Mouse (Mus musculus): ENCODE results near the gene Nxn. TPM values are rescaled to one million over a fixed set of nuclear protein-coding genes. Genes with fewer than 3 reads are reported as not detected.

The Nxn gene
- polyA plus RNA-seq, 1 experiment from 2014 or later = 77.6 TPM

GRCm38 (mm10) chr11:76257386-76257785, 141.6 kb downstream of the Nxn start:
- Histone ChIP-seq H3K4me3 (no peak overlapping the region), H3K4me1 (peaks cover 39% of the 10 kb centered on the region), H3K27me3 (no peaks in the 10 kb centered on the region), H3K9ac (no peak overlapping the region; the same call in 1 of the 2 replicates), H3K4me2 (no peak overlapping the region), H3K27ac (no peak overlapping the region), H3K9me3 (no peaks in the 10 kb centered on the region), H3K36me3 (peaks cover 54% of the 10 kb centered on the region)
- WGBS = 75% methylated on average over 4 of the region's 4 CpGs
- no peak for ATAC-seq (ENCODE audit: insufficient number of reproducible peaks, insufficient read depth, low FRiP score, low TSS enrichment, low read depth)

DNA sequence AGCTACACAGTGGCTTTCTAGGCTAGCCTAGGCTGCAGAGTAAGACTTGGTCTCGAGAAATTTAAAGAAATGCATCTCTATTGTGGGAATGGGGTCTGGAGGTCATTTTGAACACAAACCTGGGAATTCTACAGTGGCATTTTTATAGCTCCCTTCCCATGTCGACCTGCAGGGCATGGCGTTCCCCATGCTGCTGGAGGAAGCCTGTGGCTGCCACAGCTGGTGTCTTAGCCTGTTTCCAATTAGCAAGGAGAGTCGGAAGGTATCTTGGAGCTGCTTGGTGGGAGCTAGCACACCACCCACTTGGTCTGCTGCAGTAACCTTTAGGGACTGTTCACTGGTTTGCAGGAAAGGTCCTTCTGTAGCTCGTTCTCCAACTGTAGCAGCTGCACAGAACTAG, 142.8 kb downstream of the Nxn start:
- 22% methylated on average over 5 of the region's 5 CpGs for WGBS
- no peaks in the 10 kb centered on the region for H3K9me3 ChIP-seq
- peaks cover 37% of the 10 kb centered on the region for H3K4me1 ChIP-seq
- no peak overlapping the region for H3K4me3 ChIP-seq
- H3K27ac ChIP-seq = peak overlapping the region; percentile 41; the same call in 1 of the 2 replicates
- no peaks in the 10 kb centered on the region for H3K27me3 ChIP-seq
- peaks cover 50% of the 10 kb centered on the region for H3K36me3 ChIP-seq
- no peak for ATAC-seq (ENCODE audit: insufficient number of reproducible peaks, insufficient read depth, low FRiP score, low TSS enrichment, low read depth)
- H3K9ac ChIP-seq = no peak overlapping the region
- H3K4me2 ChIP-seq = no peak overlapping the region

GRCm38 (mm10) chr11:76255431-76256001, 143.4 kb downstream of the Nxn start:
- no peak for ATAC-seq (ENCODE audit: insufficient number of reproducible peaks, insufficient read depth, low FRiP score, low TSS enrichment, low read depth)
- H3K36me3 ChIP-seq = peaks cover 50% of the 10 kb centered on the region
- peaks cover 37% of the 10 kb centered on the region for H3K4me1 ChIP-seq
- no peak overlapping the region for H3K4me2 ChIP-seq
- H3K4me3 ChIP-seq = no peak overlapping the region
- H3K27ac ChIP-seq = no peak overlapping the region
- 0 out of 2 replicates have a peak overlapping the region, but pooled peaks have one; percentile 16 for H3K9ac ChIP-seq
- no peaks in the 10 kb centered on the region for H3K27me3 ChIP-seq
- H3K9me3 ChIP-seq = no peaks in the 10 kb centered on the region
- WGBS = 56% methylated on average over 4 of the region's 4 CpGs

GRCm38 (mm10) chr11:76253918-76254264, 145.0 kb downstream of the Nxn start:
- H3K36me3 ChIP-seq = peaks cover 50% of the 10 kb centered on the region
- peak overlapping the region; percentile 37; the same call in 1 of the 2 replicates for H3K9ac ChIP-seq
- H3K27ac ChIP-seq = peak overlapping the region; percentile 66; the same call in 1 of the 2 replicates
- H3K9me3 ChIP-seq = no peaks in the 10 kb centered on the region
- H3K4me1 ChIP-seq = peaks cover 37% of the 10 kb centered on the region
- H3K4me2 ChIP-seq = no peak overlapping the region
- ATAC-seq (ENCODE audit: insufficient number of reproducible peaks, insufficient read depth, low FRiP score, low TSS enrichment, low read depth) = no peak
- H3K4me3 ChIP-seq = no peak overlapping the region
- H3K27me3 ChIP-seq = no peaks in the 10 kb centered on the region
- 81% methylated on average over 4 of the region's 4 CpGs for WGBS

DNA sequence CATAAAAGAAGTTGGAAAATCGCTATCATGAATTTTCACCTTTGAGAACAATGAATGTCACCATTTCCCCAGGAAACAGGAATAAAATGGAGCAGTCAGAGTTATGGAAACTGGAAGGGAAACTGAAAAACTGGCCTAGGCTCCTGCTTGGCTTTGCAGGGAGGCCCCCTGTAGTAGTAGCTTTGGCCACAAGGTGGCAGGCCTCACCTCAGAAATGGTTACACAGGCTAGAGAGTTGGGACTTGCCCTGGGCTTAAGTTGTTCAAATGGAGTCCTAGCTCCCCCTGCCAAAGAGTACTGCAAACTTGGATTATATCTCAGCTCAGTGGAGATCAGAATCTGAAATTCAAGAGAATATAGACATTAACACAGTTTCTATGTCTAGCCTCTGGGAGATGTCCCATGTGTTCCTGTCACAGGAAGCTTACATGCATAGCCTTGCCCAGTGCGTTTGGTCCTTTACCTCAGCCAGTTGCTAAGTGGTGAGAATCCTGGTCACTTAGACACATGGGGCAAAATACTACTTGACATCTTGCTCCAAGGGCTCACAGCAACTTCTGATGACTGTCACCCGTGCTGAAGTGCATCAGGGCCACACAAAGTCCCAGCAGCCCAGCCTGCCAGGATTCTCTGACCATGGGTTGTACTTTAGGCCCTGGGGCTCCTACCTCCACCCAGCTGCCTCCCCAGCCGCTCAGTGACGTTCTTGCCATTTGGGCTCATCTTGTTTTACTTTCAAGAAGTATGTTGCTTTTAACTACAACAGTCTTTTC, 145.6 kb downstream of the Nxn start:
- no peak overlapping the region for H3K4me2 ChIP-seq
- no peaks in the 10 kb centered on the region for H3K9me3 ChIP-seq
- H3K4me1 ChIP-seq = peaks cover 37% of the 10 kb centered on the region
- peaks cover 50% of the 10 kb centered on the region for H3K36me3 ChIP-seq
- H3K9ac ChIP-seq = no peak overlapping the region
- H3K4me3 ChIP-seq = no peak overlapping the region
- 0 out of 2 replicates have a peak, but pooled peaks have one; percentile 57 for ATAC-seq (ENCODE audit: insufficient number of reproducible peaks, insufficient read depth, low FRiP score, low TSS enrichment, low read depth)
- no peaks in the 10 kb centered on the region for H3K27me3 ChIP-seq
- WGBS = 47% methylated on average over 5 of the region's 5 CpGs
- peak overlapping the region; percentile 66; the same call in 1 of the 2 replicates for H3K27ac ChIP-seq

DNA sequence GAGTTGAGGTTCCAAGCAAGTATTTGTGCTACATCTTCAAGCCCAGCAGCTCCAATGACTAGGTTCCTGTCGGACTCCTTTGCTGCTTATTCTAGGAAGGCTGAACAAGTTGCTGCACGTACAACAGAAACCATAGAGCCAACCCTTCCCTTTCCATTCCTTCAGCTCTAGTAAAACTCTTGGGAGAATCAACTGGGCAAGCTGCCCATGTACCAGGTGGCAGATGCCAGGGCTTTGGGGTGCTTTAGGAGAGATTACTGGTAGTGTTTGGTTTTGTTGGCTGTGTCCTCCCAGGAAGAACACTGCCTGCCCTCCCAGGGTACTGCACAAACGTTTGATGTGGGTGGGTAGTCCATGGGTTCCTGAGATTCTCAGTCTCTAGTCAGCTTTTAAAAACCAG, 146.9 kb downstream of the Nxn start:
- H3K4me1 ChIP-seq = peaks cover 32% of the 10 kb centered on the region
- no peak overlapping the region for H3K27ac ChIP-seq
- no peak overlapping the region for H3K4me3 ChIP-seq
- H3K9me3 ChIP-seq = no peaks in the 10 kb centered on the region
- no peaks in the 10 kb centered on the region for H3K27me3 ChIP-seq
- whole genome bisulfite sequencing = 52% methylated on average over 3 of the region's 3 CpGs
- peaks cover 41% of the 10 kb centered on the region for H3K36me3 ChIP-seq
- H3K4me2 ChIP-seq = no peak overlapping the region
- no peak for ATAC-seq (ENCODE audit: insufficient number of reproducible peaks, insufficient read depth, low FRiP score, low TSS enrichment, low read depth)
- no peak overlapping the region for H3K9ac ChIP-seq

GRCm38 (mm10) chr11:76247239-76247638, 151.7 kb downstream of the Nxn start:
- Histone ChIP-seq H3K36me3 (peaks cover 39% of the 10 kb centered on the region), H3K4me1 (peaks cover 15% of the 10 kb centered on the region), H3K4me3 (no peak overlapping the region), H3K4me2 (no peak overlapping the region), H3K27ac (no peak overlapping the region), H3K27me3 (no peaks in the 10 kb centered on the region), H3K9me3 (no peaks in the 10 kb centered on the region), H3K9ac (no peak overlapping the region)
- no peak for ATAC-seq (ENCODE audit: insufficient number of reproducible peaks, insufficient read depth, low FRiP score, low TSS enrichment, low read depth)
- WGBS = 49% methylated on average over 2 of the region's 2 CpGs

DNA sequence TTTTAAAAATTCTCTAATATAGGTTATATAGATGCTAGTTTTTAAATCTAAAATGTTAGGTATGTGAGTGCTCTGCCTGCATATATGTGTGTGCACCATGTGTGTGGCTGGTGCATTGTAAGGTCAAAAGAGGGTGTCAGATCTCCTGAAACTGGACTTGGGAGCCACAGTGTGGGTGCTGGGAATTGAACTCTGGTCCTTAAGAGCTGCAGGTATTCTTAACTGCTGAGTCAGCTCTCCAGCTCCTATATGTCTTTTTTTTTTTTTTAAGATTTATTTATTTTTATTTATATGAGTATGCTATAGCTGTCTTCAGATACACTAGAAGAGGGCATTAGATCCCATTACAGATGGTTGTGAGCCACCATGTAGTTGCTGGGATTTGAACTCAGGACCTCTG, 152.5 kb downstream of the Nxn start:
- Histone ChIP-seq H3K9me3 (no peaks in the 10 kb centered on the region), H3K9ac (no peak overlapping the region), H3K4me2 (no peak overlapping the region), H3K36me3 (peaks cover 34% of the 10 kb centered on the region), H3K27ac (no peak overlapping the region), H3K4me1 (peaks cover 17% of the 10 kb centered on the region), H3K4me3 (no peak overlapping the region), H3K27me3 (no peaks in the 10 kb centered on the region)
- no peak for ATAC-seq (ENCODE audit: insufficient number of reproducible peaks, insufficient read depth, low FRiP score, low TSS enrichment, low read depth)

GRCm38 (mm10) chr11:76243811-76244546, 155.0 kb downstream of the Nxn start:
- H3K4me3 ChIP-seq = peak overlapping the region; percentile 91
- H3K27ac ChIP-seq = peak overlapping the region; percentile 62
- peak overlapping the region; percentile 92 for H3K4me2 ChIP-seq
- peaks cover 19% of the 10 kb centered on the region for H3K4me1 ChIP-seq
- H3K27me3 ChIP-seq = no peaks in the 10 kb centered on the region
- H3K9ac ChIP-seq = peak overlapping the region; percentile 87
- WGBS = 3% methylated on average over 34 of the region's 34 CpGs
- ATAC-seq (ENCODE audit: insufficient number of reproducible peaks, insufficient read depth, low FRiP score, low TSS enrichment, low read depth) = peak; percentile 33; the same call in 1 of the 2 replicates
- peaks cover 29% of the 10 kb centered on the region for H3K36me3 ChIP-seq
- no peaks in the 10 kb centered on the region for H3K9me3 ChIP-seq

- H3K27ac ChIP-seq = peak within 1 kb of the TSS; percentile 88
- peak; percentile 63 for ATAC-seq (ENCODE audit: insufficient number of reproducible peaks, insufficient read depth, low FRiP score, low TSS enrichment, low read depth)
- under 1% methylated on average over 61 of the region's 61 CpGs for WGBS
Measured at GRCm38 (mm10) chr11:76242901-76243810, 155.8 kb downstream of the Nxn start, which contains the start of the genes Mrm3 and Glod4. TSS of gene Mrm3 (plus strand) at chr11:76243715. TSS of gene Glod4 (minus strand) at chr11:76243725.

GRCm38 (mm10) chr11:76239750-76240149, 159.2 kb downstream of the Nxn start:
- H3K4me3 ChIP-seq = no peak overlapping the region
- no peak overlapping the region for H3K27ac ChIP-seq
- no peaks in the 10 kb centered on the region for H3K27me3 ChIP-seq
- WGBS = 97% methylated on average over 2 of the region's 2 CpGs
- no peaks in the 10 kb centered on the region for H3K9me3 ChIP-seq
- H3K4me1 ChIP-seq = peaks cover 14% of the 10 kb centered on the region
- no peak overlapping the region for H3K4me2 ChIP-seq
- no peak overlapping the region for H3K9ac ChIP-seq
- H3K36me3 ChIP-seq = peaks cover 49% of the 10 kb centered on the region
- ATAC-seq (ENCODE audit: insufficient number of reproducible peaks, insufficient read depth, low FRiP score, low TSS enrichment, low read depth) = no peak

More at GRCm38 (mm10) chr11:76242901-76243810, 155.8 kb downstream of the Nxn start, which contains the start of the genes Mrm3 and Glod4:
- H3K4me3 ChIP-seq = peak within 1 kb of the TSS; percentile 91
- H3K36me3 ChIP-seq = peaks cover 30% of the 10 kb centered on the region
- H3K27me3 ChIP-seq = no peaks in the 10 kb centered on the region
- peak within 1 kb of the TSS; percentile 87 for H3K9ac ChIP-seq
- no peaks in the 10 kb centered on the region for H3K9me3 ChIP-seq
- H3K4me1 ChIP-seq = peaks cover 19% of the 10 kb centered on the region
- peak within 1 kb of the TSS; percentile 92 for H3K4me2 ChIP-seq

Measured in embryonic facial prominence, embryonic 13.5 days (tissue).